Mouse (Mus musculus): ENCODE results near the gene Acadvl.

Acadvl gene

DNA sequence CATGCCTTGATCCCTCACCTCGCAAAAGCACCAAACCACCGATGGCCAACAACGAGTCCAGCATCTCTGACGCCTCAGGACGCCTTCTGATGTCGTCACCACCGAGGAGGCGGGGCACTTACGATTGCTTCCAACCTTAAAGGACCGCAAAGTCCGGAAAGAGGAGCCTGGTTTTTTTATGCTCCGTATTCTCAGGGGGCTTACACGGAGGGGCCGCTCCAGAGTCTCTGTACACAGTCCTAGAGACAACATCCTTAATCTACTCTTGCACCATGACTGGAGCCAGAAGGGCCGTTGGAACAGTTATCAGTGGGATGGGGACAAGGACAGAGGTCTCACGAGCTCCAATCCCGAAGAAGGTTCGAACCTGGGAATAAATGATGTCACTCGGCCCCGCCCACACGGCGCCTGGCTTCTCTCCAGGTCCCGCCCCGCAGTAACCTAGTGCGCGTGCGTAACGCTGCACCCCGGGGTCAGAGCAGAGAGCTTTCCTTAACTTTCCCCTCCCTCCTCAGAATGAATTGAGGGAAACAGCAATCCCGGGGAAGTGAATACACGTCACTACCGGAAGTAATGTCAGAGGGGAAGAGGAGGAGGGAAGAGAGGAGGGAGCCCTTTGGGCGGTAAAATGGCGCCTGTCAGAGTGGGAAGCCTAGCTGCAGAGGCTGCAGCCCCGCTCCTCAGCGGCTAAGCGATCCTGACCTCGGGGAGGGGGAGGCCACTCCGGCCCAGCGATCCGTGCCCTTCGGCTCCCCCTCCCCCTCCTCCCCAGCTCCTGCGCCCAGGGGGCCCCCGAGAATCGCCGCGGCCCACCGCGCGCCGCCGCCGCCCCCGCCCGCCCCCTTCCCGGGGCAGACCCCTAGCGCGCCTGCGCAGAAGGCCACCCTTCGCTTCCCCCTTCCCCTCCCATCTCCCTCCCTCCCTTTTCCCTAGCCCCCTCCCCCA lies 34.7 kb downstream of the Acadvl start:
- DNase-seq (ENCODE audit: low read depth, low spot score), result peak; percentile 99

- DNase-seq (ENCODE audit: low read depth, low spot score), result no peak
Measured at GRCm38 (mm10) chr11:69979827-69980195, 35.4 kb downstream of the Acadvl start.

DNA sequence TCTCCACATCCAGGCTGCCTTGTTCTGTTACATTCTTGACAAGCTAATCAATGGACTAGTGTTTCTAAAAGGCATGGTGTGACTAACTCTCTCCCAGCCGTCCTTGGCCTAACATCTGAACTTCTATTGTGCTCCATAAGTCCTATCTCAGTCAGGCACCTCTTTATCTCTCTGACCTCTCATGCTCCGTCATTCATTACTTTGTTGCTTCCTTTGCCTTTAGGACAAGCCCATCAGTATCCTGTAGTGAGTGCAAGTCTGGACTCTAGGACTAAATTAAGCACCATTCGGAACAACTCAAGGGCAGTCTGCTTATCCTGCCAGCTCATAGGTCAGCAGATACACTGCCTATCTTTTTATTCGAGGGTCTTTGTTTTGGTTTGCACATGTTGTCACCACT lies 38.9 kb downstream of the Acadvl start:
- no peak for DNase-seq (ENCODE audit: low read depth, low spot score)

DNA sequence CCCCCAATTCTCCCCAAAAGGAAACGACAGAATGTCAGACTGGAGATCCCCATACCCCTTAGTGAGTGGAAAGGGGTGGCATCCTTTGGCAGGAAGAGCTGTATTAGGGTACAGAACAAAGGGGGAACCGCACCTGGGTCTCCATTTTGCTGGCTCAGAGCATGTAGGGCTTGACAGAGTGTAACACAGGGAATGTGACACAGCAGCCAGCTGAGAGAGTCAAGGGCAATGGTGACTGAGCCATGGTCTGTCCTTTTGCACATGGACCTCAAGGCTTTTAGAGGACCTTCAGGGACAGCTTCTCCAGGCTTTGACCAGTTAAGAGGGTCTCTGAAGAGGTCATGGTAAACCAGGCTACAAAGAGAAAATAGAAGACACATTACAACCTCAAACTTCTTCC lies 40.3 kb downstream of the Acadvl start:
- DNase-seq (ENCODE audit: low read depth, low spot score), result no peak

- no peak for DNase-seq (ENCODE audit: low read depth, low spot score)
Measured at GRCm38 (mm10) chr11:69970775-69971174, 44.4 kb downstream of the Acadvl start.

- no peak for DNase-seq (ENCODE audit: low read depth, low spot score)
Measured at GRCm38 (mm10) chr11:69970222-69970621, 45.0 kb downstream of the Acadvl start.

GRCm38 (mm10) chr11:69968793-69969192 lies 46.4 kb downstream of the Acadvl start:
- DNase-seq (ENCODE audit: low read depth, low spot score), result no peak

GRCm38 (mm10) chr11:69966860-69967517 lies 48.2 kb downstream of the Acadvl start:
- DNase-seq (ENCODE audit: low read depth, low spot score), result no peak

GRCm38 (mm10) chr11:69966006-69966859 lies 49.0 kb downstream of the Acadvl start:
- DNase-seq (ENCODE audit: low read depth, low spot score), result no peak

- no peak for DNase-seq (ENCODE audit: low read depth, low spot score)
Measured at GRCm38 (mm10) chr11:69965271-69966005, 49.8 kb downstream of the Acadvl start.

DNA sequence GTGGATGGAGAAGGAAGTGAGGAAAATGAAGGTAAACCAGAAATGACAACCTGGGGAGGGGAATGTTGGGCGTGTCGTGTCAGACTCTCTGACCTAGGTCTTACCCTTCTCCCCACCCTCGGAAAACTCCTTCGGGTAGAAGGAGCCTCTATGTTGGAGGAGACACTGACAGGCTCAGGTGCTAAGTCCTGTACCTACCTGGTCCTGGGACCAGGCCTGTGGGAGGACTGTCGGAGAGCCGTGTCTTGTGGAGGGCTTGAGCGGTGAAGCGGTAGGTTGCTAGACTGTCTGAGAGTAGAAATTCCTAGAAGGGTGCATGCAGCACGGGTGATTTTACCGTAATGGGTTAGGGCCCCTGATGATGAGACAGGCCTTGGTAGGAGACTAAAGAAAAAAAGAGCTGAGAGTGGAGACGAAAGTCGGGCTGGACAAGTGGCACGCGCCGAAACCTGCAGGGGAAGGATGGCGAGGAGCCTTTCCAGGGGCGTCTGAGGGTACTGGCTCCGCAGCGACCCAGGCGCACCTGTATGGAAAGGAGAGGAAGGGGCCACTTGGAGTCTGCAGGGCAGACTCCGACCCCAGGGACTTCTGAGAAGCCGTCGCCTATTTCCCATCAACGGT lies 50.5 kb downstream of the Acadvl start, which contains the start of gene Cldn7:
TSS of gene Cldn7 (plus strand) at position 130 of the 621 bp plus-strand sequence.
- DNase-seq (ENCODE audit: low read depth, low spot score), result no peak

DNA sequence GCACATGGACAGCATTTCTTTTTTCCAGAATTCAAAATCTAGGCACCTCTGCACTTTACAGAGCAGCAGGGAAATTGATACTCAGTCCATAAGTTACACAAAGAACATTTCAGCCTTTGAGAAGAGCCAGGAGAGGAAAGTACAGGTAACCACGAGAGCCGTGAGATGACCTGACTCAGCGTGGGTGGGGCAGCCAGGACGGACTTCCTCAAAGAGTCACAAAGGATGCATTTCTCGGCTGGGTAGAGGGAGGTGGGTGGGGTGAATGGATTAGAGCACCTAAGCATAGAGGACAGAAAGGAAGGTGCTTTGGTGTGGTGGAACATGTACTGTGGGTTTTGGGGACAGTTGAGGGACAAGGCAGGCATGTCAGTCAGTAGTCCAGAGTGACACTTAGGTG lies 53.4 kb downstream of the Acadvl start:
- DNase-seq (ENCODE audit: low read depth, low spot score), result no peak

GRCm38 (mm10) chr11:69960616-69961015 lies 54.6 kb downstream of the Acadvl start:
- no peak for DNase-seq (ENCODE audit: low read depth, low spot score)

Measured in skeletal muscle tissue, adult 2 months (tissue).